Mouse (Mus musculus): ENCODE data around the gene Luc7l.

- no peak for TF ChIP-seq CTCF (IDR thresholded peaks at IDR 0.05; ENCODE audit: low read depth)
- TF ChIP-seq EP300 (IDR thresholded peaks at IDR 0.05; ENCODE audit: low read depth), result no peak
These were observed 47.9 kb upstream of the Luc7l start for GRCm38 (mm10) chr17:26204766-26205165.

All from heart, postnatal 0 days (tissue).